ENCODE assay signal across 1 mouse cellular context in the genomic region with DNA sequence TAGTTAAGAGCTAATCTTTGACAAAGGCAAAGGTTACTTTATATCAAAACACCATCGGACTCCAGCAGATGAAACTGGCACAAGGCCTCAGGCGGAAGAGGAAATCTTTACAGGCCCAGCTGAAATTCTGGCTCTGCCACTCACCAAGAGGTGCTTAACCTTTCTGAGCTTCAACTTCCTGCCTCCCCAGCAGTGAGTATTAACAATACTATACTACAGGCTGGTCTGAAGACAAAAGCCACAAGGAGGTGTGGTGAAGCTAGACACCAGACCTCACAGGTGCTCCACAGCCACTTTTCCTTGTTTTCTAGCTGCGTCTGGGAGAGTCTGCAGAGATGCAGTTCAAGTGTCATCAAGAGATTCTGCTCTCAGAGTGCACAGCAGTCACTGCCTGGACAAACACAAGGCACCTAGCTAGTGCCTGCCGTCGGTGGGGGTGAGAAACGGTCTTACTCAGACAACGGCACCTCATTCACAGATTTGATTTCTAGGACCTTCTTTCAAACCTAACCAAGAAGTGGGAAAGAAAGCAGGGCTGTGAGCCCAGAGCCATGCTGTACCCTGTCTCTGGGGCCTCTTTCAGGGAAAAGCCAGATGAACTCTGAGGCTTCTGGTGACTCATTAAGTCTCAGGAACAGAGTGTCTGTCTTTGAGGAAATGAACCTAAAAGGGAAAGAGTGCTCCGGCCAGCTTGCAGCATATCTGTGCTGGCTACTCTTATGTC.
TF ChIP-seq lines count a peak whose summit lies in the region.

No protein-coding gene starts in this region.

TF ChIP-seq in MEL, 35 proteins besides CTCF, POLR2A, EP300 and RAD21 (continued from another document):
- TF ChIP-seq ZMIZ1 (IDR thresholded peaks at IDR 0.05; ENCODE audit: low read depth, low read length) (no peak), CHD2 (IDR thresholded peaks at IDR 0.05; ENCODE audit: low read length) (no peak), UBTF (IDR thresholded peaks at IDR 0.05; ENCODE audit: borderline replicate concordance, insufficient read depth, low read depth, low read length) (no peak), MEF2A (IDR thresholded peaks at IDR 0.05; ENCODE audit: extremely low read depth, insufficient replicate concordance, low read depth, low read length, poor library complexity, severe bottlenecking) (no peak), GATA1 (IDR thresholded peaks at IDR 0.05; ENCODE audit: low read depth, low read length) (no peak)
